Mouse (Mus musculus): ENCODE measurements around the gene Sgcd.
A peak's percentile ranks its signal among the peaks of the same experiment; 100 is the strongest.

Gene Sgcd

DNA sequence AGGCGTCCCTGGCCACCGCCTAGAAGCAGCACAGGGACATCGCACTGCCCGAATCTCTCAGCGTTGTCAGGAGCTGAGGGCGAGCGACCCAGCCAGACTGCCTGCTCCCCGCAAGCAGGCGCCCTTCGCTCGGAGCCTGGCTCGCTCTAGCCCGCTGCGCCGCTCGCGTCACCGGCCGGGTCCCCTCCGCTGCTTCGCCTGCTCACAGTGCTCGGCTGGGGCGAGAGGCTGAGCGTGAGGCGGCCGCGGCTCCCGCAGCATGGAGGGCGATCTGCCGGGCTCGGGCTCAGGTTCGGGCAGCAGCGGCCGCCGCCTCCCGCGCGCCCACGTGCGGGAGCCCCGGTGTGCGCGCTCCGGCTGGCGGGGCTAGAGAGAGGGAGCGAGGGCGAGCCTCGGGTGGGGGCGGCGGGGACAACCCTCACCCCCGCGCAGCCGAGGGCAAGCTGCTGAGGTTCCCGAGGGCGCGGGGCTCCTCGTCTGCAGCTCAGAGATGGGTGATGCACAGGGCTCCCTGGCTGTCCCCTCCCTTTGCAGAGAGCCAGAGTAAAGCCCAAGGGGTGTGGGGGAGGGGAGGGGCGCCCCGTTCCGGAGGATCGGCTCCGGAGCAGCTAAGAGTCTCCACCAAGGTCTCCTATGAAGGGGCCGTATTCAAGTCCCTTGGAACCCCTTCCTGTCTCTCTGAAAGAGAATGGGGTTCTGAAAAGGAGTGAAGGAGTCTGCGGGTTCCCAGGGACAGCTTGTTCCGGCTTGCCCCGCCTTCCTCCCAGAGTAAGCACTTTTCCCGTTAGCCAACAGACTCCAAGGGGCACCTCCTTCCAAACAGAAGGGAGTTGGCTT, at the start of gene Sgcd:
TSS of gene Sgcd (minus strand) at position 273 of the 837 bp plus-strand sequence.
- DNase-seq (ENCODE audit: low read depth, low spot score): peak; percentile 26

DNA sequence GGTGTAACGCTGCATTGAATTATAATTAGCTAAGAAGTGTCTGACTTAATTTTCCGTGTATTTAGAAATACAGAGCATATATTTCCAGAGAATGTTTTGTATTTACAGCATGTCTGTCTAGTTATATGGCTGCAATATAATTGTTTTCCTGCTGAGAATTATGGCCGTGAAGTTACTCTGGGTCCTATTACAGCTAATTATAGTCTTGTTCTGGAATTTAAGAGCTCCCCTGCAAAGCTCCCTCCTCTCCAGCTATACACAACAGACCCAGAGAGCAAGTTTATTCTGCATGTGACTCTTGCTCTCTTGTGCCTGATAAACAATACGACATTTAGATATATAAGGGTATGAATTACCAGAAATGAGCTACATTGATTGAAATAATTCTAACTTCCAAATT, 49.3 kb upstream of the Sgcd start:
- DNase-seq (ENCODE audit: low read depth, low spot score): no peak

DNA sequence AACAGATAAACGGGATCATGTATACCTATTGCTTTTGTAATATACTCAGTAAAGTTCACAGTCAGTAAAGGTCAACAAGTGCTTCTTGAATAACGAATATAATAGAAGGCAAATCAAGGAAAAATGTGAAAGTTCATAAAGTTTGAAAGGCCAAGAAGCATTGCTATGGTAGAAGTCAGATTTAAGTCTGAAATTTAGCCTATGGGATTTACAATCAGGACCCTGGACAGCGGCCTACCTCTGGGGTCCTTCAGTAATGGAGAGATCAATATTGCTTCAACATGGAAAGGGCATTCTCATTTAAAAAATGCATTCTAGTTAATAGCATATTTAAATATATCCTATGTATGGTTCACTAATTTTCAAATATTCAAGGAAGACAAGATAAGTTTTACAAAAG, 24.1 kb upstream of the Sgcd start:
- no peak for DNase-seq (ENCODE audit: low read depth, low spot score)

GRCm38 (mm10) chr11:47988333-47988696, 454 bp downstream of the Sgcd start:
- DNase-seq (ENCODE audit: low read depth, low spot score): peak; percentile 11

DNA sequence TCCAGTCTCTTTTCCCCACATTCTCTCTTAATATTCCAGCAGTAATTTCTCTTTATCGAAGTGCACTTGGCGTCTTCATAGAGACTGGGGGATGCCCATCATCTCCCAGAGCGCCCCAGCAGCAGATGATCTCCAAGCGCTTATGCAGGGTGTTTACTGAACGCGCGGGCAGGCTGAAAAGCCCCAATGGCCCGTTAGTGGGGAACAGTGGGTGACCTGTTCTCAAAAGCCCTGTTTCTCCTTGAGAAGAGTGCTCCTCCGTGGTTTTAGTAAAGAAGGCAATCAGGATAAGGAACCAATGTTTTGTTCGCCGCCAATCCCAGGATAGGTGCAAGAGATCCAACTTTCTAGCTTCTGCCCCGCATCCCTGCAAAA, 889 bp downstream of the Sgcd start:
- no peak for DNase-seq (ENCODE audit: low read depth, low spot score)

GRCm38 (mm10) chr11:47987251-47987892, 1.4 kb downstream of the Sgcd start:
- peak; percentile 3 for DNase-seq (ENCODE audit: low read depth, low spot score)

GRCm38 (mm10) chr11:47982152-47982551, 6.6 kb downstream of the Sgcd start:
- DNase-seq (ENCODE audit: low read depth, low spot score): no peak

DNA sequence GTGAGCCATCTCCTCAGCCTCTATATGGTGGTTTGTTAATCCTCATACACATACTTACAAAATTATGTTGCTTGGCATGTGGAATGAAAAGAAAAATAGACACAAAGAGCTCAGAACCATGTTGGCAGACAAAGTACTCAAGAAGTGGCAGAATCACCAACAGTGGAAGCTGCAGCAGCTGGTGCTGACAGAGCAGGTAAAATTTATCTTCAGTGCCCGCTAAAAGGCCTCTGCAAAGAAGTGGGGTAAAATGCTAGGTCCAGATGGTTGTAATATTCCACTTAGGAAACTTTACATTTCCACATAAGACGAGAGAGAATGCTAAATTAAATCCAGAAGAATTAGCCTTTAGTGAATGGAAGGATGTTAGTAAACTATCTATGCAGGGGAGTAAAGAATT, 7.7 kb downstream of the Sgcd start:
- DNase-seq (ENCODE audit: low read depth, low spot score): no peak

DNA sequence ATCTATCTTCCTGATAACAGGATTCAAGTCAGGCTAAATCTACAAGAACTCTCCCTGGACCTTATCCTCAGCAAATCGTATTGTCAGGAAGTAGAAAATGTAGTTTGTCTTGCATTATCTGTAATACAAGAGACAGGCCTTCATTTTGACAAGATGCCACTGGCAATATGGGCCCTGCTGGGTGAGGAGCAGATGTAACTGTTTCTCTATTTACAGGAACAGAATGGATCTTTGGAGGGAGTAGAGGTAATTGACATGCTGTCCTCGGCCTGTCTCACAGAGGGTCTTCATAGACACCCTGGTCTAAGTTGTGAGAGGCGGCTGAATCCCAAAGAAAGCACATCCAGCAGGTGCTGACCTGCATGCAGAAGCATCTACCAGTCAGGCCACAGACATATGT, 35.5 kb downstream of the Sgcd start:
- DNase-seq (ENCODE audit: low read depth, low spot score): no peak

- no peak for DNase-seq (ENCODE audit: low read depth, low spot score)
Observed at GRCm38 (mm10) chr11:47952366-47952765, 36.4 kb downstream of the Sgcd start.

- DNase-seq (ENCODE audit: low read depth, low spot score): no peak
Observed at GRCm38 (mm10) chr11:47939795-47940194, 49.0 kb downstream of the Sgcd start.

DNA sequence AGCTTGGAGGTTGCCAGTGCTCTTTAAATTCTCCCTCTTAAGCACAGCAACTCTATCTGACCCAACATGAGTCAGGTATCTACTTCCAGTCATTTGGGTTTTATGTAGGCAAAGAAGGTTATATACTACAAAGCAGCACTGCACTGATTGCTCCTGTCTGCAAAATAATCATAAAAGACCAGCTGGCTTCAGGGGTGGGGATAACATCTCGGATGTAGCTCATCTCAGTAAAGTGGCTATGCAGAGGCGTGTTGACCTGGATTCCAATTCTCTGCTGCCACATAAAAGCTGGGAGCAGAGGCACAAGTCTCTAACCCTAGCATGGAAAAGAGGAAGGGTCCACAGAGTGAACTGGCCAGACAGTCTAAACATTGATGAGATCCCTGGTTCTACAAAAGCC, 71.2 kb downstream of the Sgcd start:
- no peak for DNase-seq (ENCODE audit: low read depth, low spot score)

GRCm38 (mm10) chr11:47891617-47892172, 97.1 kb downstream of the Sgcd start:
- no peak for DNase-seq (ENCODE audit: low read depth, low spot score)

- peak; percentile 30 for DNase-seq (ENCODE audit: low read depth, low spot score)
Observed at GRCm38 (mm10) chr11:47890315-47890714, 98.5 kb downstream of the Sgcd start.

GRCm38 (mm10) chr11:47885310-47885709, 103.5 kb downstream of the Sgcd start:
- DNase-seq (ENCODE audit: low read depth, low spot score): no peak

- DNase-seq (ENCODE audit: low read depth, low spot score): no peak
Observed at GRCm38 (mm10) chr11:47883545-47883944, 105.2 kb downstream of the Sgcd start.

DNA sequence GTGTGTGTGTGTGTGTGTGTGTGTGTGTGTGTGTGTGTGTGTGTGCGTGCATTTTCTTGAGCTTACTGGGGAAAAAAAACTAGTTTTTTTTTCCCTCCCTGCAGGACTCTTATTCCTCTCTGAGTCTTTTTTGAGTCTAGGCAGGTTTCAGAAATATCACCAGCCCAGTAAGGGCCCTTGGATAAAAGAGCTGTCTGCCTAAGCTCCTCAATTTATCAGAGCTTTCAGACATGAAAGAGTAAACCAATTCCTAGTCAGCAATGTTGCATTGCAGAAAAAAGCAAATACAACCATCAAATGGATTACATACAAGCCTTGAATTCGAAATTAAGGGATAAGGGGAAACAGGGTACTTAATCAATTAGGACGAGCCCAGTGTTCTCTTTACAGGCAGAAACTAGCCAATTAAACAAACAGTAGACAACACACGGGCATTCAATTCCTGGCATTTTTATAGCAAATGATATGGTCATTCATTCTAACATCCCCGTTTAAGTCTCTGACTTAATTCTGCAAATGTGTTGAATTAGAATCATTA, 112.1 kb downstream of the Sgcd start:
- DNase-seq (ENCODE audit: low read depth, low spot score): no peak

DNA sequence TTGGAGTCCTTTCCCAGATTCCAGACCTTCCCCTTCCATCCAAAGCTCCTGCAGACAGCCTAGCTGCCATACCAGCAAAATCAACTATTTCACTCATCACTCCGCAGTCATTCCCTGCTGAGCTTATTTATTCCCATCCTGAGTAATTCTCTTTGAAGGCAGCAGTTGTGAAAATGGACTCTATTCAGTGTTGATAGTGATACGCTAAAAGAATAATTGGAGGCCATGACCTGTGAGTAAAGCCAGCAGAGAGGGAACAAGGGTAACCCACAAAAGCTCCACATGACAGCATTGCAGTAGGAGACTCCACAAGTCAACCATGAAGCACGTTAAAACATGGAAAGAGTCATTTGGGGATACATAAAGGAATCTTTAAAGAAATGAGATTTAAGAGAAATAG, 142.9 kb downstream of the Sgcd start:
- DNase-seq (ENCODE audit: low read depth, low spot score): no peak

DNA sequence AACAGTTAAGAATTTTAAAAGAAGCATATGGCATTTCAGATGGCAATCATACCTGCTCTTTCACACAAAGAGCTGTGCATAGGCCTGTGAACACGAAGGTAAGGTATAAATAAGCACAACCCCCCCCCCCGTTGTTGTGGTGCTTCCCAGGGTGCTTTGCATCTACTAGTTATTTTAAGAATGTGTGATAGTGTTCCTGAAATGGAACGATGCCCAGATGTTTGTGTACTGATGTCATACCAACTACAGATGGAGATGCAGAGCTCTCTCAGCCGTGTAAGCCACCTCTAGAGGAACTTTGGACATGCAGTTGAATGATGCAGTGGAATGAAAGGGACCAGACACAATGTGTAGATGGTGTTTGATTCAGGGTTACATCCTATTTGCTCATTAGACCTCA, 155.5 kb downstream of the Sgcd start:
- no peak for DNase-seq (ENCODE audit: low read depth, low spot score)

- DNase-seq (ENCODE audit: low read depth, low spot score): no peak
Observed at GRCm38 (mm10) chr11:47810307-47810706, 178.5 kb downstream of the Sgcd start.

- no peak for DNase-seq (ENCODE audit: low read depth, low spot score)
Observed at GRCm38 (mm10) chr11:47804101-47804715, 184.6 kb downstream of the Sgcd start.

DNA sequence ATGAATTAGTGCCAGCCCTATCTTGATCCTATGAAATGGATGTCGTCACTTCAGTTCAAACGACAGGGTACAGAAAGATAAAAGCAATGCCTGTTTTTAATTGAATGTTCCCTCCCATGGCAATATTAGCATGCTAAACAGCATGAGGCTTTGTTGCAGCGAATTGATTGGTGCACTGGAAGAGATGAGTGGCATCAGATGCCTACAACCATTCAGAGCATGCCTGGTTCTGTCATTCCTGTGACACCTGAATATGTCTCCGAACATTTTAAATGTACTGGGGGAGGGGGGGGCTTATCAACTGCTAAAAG, 210.9 kb downstream of the Sgcd start:
- DNase-seq (ENCODE audit: low read depth, low spot score): no peak
